Mouse (Mus musculus) c-Kit-positive CD71-positive TER-119-negative erythroid progenitor cells, embryonic 14.5 days (primary cell): ENCODE measurements around the gene Fbxl17.

Experiments
- DNase-seq: peaks from one replicate; pipeline ENCODE4 v3.0.0-alpha.2; 2013; ENCODE audit warnings: low read depth

The Fbxl17 gene

DNA sequence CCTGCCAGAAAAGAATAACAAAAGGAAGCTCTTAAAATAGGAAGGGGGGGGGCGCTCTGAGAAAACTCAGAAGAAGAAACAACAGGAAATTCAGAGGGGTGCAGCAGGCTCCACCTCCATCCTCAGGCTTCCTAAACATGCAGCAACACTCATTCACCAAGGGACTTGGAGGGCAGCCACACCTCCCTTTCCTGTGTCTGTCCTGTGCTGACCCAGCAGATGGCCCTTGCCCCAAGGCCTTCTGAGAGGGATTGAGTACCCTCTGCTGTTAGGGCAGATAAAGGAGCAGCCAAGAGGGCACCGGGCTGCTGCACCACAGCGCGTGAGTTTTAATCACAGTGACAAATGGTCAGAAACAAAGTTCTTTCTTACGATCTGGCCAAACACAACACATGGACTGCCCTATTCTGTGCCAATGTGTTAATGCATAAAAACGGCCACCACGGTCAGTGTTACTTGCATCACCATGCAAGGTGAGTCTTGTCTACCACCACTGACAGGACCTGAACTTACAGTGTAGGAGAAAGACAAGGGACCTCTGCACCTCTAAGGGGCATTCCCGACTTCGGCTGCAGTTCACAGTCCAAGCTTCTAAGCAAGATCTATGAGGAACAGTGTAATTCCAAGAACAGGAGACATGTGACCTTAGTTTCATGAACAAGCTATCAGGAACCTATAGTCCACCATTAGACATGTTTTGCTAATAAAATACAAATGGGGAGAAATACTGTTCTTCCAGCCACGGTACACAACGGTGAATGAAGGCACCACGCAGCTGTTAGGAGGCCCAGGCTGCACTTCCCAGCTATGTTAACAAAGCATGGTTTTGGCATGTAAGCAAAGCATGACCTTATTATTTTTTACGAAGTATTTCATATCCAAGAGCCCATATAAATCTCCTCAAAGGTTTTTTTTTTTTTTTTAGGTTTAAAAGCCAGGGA is 96.8 kb downstream of the Fbxl17 start:
- DNase-seq = no peak

DNA sequence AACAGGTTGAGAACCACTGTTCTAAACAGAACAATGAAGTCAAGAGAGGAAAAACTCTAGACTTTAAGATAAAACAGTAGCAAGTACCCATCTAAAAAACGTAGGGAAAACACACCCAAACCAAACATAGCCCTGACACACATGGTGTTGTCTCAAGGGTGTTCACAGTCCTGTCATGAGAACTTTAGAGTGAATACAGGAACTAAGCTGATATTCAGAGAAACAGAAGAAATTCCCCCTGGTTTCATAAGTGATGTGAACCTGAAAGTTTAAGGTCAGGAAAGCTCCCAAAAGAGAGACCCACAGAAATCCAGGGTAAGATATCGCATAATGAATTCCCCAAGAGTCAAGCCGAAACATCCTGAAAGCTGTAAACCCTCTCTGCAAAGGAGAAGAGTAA is 97.6 kb downstream of the Fbxl17 start:
- no peak for DNase-seq

DNA sequence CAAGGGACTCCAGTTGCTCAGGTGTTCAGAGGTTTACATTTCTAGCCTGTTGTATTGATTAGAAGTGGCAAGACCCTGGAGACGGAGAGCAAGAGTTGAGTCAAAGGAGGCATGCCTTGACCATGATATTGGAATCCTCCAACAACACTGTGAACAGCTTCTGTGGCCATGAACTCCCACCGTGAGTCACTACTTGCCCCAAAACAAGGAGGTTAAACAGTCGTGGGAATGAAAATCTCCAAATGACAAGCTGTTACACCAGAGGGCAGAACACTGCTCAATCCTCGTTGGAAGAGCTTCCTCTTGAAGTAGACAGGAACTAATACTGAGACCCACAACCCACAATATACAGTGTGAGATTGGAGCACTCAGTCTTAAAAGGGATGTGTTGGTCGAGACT is 99.2 kb downstream of the Fbxl17 start:
- no peak for DNase-seq

DNA sequence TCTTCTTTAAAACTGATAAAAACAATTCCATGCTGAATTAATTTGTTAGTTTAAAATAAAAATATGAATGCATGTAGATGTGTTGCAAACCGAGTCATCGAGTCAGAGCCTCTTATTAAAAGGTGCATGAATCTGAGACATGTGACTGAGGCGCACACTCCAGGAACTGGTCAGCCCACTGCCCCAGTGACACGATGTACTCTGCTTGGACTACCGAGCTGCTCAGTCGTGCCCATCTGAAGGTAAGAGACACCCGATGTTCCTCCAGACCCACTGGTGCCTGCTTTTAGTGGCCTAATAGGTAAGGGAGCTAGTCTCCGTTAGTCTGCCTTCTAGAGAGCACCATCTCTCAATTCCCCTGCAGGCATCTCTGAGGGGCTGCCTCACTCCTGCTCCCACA is 100.0 kb downstream of the Fbxl17 start:
- no peak for DNase-seq

DNA sequence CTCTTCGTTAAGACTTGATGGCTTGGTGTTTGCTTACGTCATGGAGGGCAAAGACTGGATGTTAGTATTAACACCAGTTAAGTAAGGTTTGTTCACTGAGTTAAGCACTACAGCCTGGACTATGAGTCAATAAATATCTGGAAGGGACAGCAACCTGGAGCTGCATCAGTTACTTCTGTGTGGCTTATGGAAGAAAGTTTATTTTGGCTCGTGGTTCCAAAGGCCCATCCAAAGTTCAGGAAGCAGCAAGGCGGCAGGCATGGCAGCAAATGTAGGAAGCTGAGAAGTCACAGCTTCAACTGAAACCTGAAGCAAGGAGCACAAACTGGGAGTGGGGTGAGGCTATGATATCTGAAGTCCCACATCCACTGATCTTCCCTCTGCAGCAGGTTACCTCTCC is 108.3 kb downstream of the Fbxl17 start:
- DNase-seq = no peak

DNA sequence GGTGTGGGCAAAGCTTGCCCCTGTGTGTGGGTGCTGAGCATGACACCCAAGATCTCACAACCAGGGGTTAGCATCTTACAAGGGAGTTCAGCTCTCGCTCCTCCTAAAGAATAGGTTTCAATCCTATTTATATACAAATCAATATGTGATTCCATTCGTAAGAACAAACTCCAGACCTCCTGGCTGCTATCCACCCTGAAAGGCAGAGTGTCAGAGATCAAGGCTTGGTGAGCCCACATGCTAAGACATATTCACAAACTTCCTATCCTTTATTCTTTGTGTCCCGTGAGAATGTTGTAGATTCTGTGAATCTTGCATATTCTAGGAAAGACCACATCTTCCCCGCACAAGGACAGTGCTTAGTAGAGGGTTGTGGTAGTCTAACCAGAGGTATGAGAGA is 108.9 kb downstream of the Fbxl17 start:
- DNase-seq = no peak

DNA sequence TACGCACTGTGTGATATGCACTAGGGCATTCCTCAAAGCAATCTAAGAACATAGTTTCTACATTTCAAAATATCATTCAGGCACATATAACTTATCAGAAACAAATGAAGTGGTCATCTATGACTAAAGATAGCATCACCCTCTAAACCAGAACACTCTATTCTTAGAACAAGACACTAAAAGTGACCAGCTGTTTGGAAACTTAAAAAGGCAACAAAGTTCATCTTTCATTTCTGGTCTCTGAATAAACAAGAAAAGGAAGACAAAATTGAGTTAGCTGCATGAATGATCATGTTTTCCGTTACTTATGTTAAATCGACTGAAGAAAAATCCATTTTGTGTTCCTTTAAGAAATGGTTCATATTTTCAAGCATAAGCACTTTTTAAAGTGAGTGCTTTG is 128.8 kb downstream of the Fbxl17 start:
- DNase-seq = no peak

DNA sequence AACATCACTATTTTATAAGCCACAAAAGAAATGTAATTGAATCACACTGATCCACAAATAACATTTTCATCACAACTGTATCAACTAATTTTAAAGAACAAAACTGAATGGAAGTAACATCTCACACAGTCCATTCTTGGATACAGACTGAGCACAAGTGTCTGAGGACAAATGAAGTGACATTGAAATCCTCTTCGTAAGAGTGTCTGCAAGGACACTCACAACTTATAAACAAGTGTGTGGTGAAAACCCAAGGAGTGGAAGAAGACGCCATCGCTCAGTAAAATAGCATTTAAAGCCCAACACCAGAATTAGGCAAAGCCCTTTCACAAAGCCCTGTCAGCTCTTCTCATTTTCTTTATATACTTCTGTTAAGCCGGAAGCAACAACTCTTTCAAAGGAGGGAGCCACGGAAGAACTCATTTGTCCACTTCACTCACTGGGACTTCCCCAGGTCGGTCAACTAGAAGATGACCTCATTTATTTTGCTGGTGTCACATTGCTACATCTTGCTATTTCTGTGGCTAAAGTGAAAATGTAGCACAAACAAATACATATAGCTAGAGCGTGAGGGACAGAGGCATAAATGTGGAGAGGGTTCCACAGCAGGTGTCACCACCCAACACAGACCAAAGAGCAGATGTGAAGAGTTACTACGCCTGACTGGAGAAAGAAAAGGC is 130.0 kb downstream of the Fbxl17 start:
- no peak for DNase-seq

DNA sequence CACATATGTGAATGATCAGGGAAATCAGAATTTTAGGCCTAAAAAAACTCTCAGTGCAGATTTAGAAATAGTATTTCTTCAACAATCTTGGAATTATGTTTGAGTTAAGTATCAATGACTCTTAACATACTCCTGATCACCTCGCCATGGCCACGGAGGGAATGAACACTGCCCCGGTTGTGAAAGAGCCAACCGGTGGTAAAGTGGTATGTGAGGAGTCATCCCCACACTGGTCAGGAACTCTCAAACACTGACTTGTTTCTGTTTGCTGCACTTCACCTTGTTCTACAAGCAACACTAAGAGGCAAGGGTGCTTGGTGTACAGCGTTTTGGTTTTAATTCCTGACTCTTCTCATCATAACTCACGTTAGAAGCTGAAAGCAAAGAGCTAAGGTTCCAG is 132.3 kb downstream of the Fbxl17 start:
- no peak for DNase-seq

DNA sequence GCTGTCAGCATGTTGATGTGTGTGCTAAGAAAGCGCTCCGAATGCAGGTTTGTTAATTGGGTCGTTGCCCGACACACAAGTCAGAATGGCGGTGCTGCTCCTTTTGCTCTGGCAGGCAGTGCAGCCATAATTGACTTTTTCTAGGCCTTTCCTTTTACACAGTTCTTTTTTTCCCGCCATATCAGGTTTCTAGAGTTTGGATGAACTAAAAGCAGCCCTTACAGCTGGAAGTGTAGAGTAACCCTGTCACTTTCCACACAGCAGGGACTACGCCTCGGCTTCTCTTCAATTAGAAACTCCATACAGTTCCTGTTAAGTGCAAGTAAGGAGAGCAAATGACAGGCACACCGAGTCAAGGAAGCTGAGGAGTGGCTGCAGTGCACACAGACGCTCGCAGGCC is 133.8 kb downstream of the Fbxl17 start:
- no peak for DNase-seq

DNA sequence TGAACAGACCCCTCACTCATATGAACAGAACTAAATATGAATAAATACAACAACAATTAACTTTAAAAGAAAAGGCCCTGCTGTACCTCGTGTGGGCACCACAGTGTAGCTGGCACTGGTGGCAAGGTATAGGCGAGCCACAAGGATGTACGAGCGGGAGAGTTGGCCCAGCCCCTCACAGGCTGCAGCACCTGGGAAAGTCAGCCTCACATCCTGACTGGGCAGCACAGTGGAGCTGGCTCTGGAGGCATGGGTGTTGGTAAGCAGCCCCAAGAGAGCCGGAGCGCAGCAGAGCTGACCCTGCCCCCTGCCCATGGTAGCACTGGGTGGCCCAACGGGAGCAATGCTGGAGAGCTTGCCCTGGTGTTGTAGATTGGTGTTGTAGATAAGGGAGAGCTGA is 135.2 kb downstream of the Fbxl17 start:
- no peak for DNase-seq

DNA sequence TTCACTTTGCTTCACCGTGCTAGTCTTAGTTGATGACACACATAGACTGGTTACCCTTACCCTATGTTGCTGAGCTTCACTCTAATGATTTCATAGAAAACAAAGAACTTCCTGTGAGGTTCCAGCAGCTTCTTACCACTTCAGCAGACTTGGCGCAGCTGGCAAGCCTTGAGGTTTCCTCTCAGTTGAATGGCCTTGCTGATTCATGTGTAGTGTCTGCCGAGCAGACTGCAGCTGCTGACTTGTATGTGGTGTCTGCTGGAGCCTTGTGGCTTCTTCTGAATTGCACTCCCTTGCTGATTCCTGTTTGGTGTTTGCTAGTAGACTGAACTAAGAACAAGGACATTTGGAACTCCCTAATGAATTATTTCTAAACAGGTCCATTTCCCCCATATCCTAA is 137.6 kb downstream of the Fbxl17 start:
- no peak for DNase-seq

DNA sequence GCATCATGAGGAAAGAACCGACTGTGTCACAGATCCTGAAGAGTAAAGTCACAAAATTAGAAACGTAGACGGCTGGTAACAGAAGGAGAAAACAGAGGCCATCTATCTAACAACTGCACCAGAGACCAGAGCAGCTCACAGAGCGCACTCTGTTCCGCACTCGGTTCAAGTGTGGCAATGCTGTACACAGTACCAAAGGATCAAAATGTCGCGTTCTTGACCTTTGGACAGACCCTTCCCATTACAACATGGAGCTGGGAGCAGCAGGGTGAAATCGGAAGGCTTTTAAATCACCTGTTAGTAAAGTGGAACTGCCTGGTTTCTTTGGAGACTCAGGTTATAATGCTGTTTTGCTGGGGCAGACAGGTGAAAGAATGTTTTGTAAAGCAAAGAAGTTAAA is 138.1 kb downstream of the Fbxl17 start:
- DNase-seq = no peak

DNA sequence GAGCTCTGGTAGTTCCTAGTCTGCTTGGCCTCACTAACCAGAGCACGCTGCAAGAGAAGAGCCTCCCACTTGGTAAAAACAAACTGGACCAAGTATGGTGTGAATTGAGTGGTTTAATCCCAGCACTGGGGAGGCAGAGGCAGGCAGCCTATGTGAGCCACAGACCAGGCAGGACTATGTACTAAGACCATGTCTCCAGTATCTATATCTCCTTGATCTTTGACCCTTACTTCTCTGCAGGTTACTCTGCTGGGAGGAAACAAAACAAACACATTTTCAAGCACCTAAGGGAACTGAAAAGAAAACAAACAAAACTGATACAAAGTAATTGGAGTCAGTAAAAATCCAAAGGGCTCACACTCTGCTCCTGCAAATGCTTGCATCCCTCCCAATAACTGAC is 141.0 kb downstream of the Fbxl17 start:
- DNase-seq = no peak

DNA sequence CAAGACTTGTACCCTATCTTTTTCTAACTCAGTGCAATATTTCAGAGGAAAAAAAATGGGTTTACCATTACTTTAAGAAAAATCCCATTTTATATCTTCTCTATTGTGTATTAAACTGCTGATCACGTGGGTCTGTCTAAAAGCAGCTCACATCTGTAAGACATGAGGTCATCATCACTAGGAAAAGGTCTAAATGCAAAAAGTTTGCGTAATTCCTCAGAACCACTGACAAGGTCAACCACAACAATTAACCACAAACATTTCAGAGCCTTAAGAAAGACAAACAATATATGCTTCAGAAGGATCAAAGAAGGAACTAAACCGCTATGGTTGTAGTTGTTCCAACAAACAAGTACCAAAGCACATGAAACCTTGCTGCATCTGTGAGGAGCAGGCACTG is 143.6 kb downstream of the Fbxl17 start:
- DNase-seq = no peak

DNA sequence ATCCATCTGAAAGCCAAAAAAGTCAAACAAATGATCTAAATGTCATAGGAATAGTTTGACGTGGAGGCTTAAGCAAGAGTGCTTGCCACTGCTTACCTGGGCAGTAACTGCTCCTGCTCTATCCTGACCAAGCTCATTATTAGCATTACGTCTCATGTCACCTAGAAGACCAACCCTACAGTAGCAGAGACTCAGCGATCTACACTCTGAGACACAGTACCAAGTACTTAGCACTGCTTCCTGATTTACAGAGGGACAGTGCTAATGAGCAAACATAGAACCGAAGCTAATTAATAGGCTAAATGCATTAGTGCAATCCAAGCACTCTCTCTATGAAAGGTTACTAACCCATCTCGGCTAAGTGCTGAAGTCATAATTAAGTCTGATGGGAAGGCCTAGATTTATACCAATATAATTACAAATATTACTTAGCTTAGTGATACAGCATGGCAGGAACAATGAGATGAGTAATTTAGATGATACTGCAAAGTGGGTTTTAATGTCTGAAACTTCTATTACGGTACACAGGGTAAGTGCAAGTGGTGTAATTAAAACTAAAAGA is 147.1 kb downstream of the Fbxl17 start:
- DNase-seq = no peak

DNA sequence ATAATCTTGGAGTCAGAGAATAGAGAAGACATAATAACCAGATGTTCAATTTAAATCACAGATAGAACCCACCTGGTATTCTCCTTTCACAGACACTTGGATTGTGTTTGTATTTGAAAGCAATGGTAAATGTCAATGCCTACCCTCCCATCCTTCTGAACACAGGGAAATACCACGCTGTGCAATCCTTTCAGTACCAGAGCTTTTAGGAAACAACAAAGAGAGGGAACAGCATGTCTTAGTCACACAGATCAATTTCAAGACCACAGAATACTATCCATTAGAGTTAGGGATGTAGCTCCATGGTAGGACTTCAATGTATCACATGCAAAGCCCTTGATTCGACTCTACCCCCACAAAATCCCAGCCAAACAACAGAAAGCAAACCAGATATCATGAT is 148.1 kb downstream of the Fbxl17 start:
- DNase-seq = no peak

DNA sequence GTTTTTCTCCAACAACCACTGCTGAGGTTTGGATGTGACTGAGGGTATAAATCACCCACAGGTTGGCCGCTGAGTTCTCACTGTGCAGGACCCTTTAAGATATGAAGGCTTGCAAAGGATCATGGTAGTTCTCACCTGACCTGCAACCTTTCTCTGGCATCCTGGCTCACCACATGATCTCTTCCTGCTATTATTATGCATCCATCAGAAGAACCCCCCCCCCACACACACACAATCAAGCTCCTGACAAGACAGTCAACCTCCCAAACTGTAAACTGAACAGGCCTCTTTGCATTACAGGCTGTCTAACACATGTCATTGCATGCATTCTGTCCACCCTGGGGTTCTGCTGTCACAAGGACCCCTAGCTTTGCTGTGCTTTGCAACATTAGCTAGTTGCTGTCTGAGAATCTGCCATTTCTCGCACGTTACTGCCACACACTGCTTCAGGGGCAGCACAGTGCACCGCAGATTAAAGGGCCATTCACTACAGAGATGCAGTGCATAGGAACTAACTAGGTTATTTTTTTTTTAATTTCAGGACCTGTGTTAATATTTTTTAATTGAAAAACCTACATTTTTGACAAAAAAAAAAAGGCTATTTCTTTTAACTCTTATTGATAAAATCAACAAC is 148.8 kb downstream of the Fbxl17 start:
- no peak for DNase-seq

DNA sequence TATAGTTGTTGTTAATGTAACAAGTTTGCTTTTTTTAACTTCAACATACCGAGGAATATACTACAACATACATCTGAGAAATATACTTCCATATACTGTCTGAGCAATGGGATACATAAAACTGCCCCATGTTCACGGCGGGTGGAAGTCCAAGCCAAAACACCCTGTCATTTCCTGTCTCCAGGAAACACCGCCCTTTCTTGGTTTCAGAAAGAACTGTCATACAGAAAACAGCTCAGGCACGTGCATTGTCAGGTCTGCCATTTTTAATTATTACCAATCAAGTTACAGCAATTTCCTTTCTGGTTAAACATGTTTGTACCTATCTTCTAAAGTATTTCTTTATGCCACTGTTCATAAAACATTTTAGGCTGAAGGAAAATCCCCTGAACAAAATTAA is 155.7 kb downstream of the Fbxl17 start:
- no peak for DNase-seq

DNA sequence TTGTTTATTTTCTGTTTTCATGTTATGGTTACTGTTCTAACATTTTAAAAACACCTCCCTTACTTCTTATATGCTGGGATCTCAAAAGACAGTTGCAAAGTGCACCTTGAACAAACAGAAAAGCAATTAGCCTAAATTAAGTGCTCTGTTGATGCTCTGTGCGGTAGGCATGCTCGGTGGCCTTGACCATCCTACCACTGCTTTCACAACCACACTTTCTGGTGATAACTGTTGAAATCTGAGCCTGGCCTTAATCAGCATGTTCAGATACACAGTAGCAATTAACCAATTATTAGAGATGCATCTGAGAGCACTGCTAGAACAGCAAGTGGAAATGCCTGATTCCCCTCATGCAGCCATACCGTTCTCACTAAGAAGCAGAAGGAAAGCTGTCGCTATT is 156.7 kb downstream of the Fbxl17 start:
- no peak for DNase-seq

DNA sequence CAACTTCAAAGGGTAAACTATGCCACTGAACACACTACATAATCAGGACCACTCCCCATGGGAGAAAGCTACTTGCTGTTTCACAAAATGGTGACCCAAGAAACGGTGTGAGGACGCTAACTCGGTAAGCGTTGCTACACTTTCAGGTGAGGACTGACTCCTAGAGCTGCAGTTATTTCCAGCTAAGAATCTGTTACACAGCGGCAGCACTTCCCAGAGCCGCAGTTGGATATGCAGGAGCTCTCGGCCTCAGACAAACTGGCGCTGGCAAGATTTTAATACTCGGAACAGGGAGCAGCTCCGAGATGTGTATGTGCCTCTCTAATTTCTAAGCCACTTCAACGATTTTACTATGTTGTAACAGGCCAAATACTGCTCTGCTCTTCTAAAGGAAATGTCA is 157.4 kb downstream of the Fbxl17 start:
- DNase-seq = no peak

DNA sequence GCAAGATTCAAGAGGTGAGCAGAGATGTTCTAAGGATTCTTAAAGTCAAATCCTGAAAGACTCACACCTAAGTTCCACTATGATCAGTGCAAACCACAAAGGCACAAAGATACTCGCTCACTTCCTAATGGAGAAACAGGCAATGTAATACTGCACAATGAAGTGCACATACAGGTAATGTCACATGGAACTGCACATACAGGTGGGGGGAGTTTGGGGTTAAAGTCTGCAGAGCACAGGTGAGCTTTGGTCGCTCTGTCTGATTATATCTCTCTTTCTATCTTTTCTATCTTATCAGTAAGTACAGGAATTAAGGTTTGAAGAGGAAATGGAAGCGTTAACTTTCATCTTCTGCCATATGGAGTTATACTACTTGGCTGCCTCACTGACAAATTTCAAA is 158.6 kb downstream of the Fbxl17 start:
- no peak for DNase-seq

DNA sequence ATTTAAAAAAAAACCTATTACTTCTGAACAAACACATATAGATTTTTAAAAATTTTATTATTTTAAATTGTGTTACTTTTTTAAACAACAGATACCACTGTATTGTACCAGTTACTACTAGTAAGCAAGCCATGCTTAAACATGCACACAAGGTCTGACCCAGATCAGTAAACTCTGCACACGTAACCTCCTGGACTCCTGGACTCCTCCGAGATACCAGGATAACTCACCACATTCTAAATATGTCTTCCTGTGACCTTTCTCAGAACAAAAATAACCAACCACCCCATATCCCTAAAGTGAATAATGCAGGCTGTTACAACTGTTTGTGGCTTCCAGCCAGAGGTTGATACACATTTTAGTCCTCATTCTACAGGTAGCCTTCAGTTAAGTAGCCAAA is 170.9 kb downstream of the Fbxl17 start:
- no peak for DNase-seq
